Mouse (Mus musculus): ENCODE measurements around the gene Fam198a. TPM values are rescaled to one million over a fixed set of nuclear protein-coding genes. Genes with fewer than 3 reads are reported as not detected.

Gene Fam198a
- polyA plus RNA-seq, 1 experiment from 2014 or later = 1.0 TPM

DNA sequence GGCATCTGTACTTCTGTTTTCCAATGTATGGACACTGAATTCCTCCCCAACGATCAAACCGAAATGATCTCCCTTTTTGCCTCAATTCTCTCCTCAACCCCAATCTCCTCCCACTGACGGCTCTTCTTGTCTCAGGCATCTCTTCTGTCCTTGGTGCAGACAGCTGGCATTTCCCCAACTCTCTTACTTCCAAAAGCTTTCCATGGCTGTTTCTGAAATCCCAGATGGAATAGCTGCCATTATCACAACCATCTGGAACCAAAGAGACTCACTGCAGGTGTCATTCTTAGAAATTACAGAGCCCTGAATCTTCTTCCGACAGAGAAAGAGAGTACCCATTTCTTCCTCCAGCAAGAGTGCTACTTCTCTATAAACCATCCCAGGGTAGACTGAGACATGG is 15.9 kb upstream of the Fam198a start:
- H3K9ac ChIP-seq (ENCODE audit: low read depth, low read length) = no peak overlapping the region
- no peaks in the 10 kb centered on the region for H3K9me3 ChIP-seq (ENCODE audit: control insufficient read depth)
- H3K4me1 ChIP-seq (replicated peaks; ENCODE audit: control insufficient read depth, insufficient read depth, low read length) = no peaks in the 10 kb centered on the region
- H3K4me3 ChIP-seq (ENCODE audit: low read depth, low read length) = no peak overlapping the region
- no peaks in the 10 kb centered on the region for H3K27me3 ChIP-seq (replicated peaks; ENCODE audit: control insufficient read depth, insufficient read depth, low read length)
- no peak for ATAC-seq
- WGBS = 79% methylated on average over 4 of the region's 4 CpGs
- no peaks in the 10 kb centered on the region for H3K36me3 ChIP-seq (ENCODE audit: control insufficient read depth, insufficient read depth)
- H3K27ac ChIP-seq (ENCODE audit: low read depth, low read length) = no peak overlapping the region
- no peak overlapping the region for H3K4me2 ChIP-seq (replicated peaks; ENCODE audit: low read depth)
- TF ChIP-seq CTCF (IDR thresholded peaks at IDR 0.05; ENCODE audit: low read depth) = no peak

DNA sequence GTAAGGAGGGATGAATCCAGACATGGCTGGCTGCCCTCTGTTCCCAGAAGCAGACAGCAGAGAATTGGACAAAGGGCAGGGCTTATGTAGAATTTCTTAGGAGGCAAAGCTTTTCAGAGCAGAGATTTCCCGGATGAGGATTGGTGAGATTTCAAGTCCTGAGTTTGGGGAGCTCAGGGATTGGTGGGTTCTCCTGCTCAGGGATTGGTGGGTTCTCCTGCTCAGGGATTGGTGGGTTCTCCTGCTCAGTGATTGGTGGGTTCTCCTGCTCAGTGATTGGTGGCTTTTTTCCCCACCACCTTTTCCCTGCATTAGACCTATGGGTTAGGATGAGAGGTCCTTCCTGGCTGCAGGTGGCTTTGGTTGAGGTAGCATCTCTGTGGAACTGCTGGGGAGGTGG is 13.8 kb upstream of the Fam198a start:
- Histone ChIP-seq H3K36me3 (ENCODE audit: control insufficient read depth, insufficient read depth) (no peaks in the 10 kb centered on the region), H3K4me1 (replicated peaks; ENCODE audit: control insufficient read depth, insufficient read depth, low read length) (no peaks in the 10 kb centered on the region), H3K9ac (ENCODE audit: low read depth, low read length) (no peak overlapping the region), H3K9me3 (ENCODE audit: control insufficient read depth) (no peaks in the 10 kb centered on the region), H3K4me3 (ENCODE audit: low read depth, low read length) (no peak overlapping the region), H3K27me3 (replicated peaks; ENCODE audit: control insufficient read depth, insufficient read depth, low read length) (no peaks in the 10 kb centered on the region), H3K27ac (ENCODE audit: low read depth, low read length) (no peak overlapping the region), H3K4me2 (replicated peaks; ENCODE audit: low read depth) (no peak overlapping the region)
- WGBS = 78% methylated on average over 1 of the region's 1 CpGs
- ATAC-seq = no peak
- TF ChIP-seq CTCF (IDR thresholded peaks at IDR 0.05; ENCODE audit: low read depth) = no peak

DNA sequence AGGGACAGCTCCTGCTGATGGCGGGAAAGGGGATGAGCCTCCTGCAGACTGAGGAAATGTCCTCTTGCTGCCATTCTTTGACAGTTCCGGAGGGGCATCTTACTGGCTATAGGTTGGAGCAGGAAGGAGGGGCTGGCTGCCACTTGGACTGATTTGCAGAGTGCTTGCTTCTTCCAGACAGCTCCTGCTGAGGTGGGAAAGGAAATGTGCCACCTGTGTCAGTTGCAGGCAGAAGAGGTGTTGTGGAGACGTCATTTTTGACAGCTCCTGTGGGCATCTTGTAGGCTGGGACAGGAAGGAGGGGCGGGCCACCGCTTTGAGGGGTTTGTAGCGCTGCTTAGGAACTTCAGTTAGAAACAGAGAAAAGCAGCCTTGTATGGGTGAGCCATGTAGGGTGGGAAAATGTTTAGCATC is 13.3 kb upstream of the Fam198a start:
- Histone ChIP-seq H3K27me3 (replicated peaks; ENCODE audit: control insufficient read depth, insufficient read depth, low read length) (no peaks in the 10 kb centered on the region), H3K9me3 (ENCODE audit: control insufficient read depth) (no peaks in the 10 kb centered on the region), H3K4me1 (replicated peaks; ENCODE audit: control insufficient read depth, insufficient read depth, low read length) (no peaks in the 10 kb centered on the region), H3K4me3 (ENCODE audit: low read depth, low read length) (no peak overlapping the region; the same call in 1 of the 2 replicates), H3K9ac (ENCODE audit: low read depth, low read length) (no peak overlapping the region), H3K4me2 (replicated peaks; ENCODE audit: low read depth) (peak overlapping the region; percentile 54), H3K27ac (ENCODE audit: low read depth, low read length) (no peak overlapping the region), H3K36me3 (ENCODE audit: control insufficient read depth, insufficient read depth) (no peaks in the 10 kb centered on the region)
- 51% methylated on average over 6 of the region's 6 CpGs for WGBS
- TF ChIP-seq CTCF (IDR thresholded peaks at IDR 0.05; ENCODE audit: low read depth) = no peak
- no peak for ATAC-seq

DNA sequence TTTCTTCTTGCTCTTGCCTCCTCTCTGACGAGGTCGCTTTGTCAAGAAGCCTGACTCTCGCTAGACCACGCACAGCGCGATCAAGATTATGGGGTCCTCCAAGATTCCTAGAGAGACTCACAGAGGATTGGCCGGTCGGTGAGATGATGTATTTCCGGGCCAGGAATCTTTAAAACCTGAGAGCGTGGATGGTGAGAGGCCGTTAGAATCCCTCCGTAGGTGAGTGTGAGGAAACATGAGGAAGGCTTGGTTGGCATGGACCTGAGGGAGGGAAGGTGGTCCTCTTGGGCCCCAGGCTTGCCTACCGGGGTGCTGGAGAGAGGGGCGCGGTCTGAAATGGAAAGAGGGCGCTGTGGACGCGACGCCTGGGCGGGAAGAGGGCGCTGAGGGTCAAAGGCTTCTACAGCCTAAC is 12.8 kb upstream of the Fam198a start:
- Histone ChIP-seq H3K36me3 (ENCODE audit: control insufficient read depth, insufficient read depth) (no peaks in the 10 kb centered on the region), H3K4me1 (replicated peaks; ENCODE audit: control insufficient read depth, insufficient read depth, low read length) (no peaks in the 10 kb centered on the region), H3K4me3 (ENCODE audit: low read depth, low read length) (peak overlapping the region; percentile 29), H3K27ac (ENCODE audit: low read depth, low read length) (no peak overlapping the region), H3K9me3 (ENCODE audit: control insufficient read depth) (no peaks in the 10 kb centered on the region), H3K9ac (ENCODE audit: low read depth, low read length) (no peak overlapping the region), H3K4me2 (replicated peaks; ENCODE audit: low read depth) (peak overlapping the region; percentile 54), H3K27me3 (replicated peaks; ENCODE audit: control insufficient read depth, insufficient read depth, low read length) (no peaks in the 10 kb centered on the region)
- ATAC-seq = no peak
- no peak for TF ChIP-seq CTCF (IDR thresholded peaks at IDR 0.05; ENCODE audit: low read depth)
- WGBS = 54% methylated on average over 21 of the region's 21 CpGs

DNA sequence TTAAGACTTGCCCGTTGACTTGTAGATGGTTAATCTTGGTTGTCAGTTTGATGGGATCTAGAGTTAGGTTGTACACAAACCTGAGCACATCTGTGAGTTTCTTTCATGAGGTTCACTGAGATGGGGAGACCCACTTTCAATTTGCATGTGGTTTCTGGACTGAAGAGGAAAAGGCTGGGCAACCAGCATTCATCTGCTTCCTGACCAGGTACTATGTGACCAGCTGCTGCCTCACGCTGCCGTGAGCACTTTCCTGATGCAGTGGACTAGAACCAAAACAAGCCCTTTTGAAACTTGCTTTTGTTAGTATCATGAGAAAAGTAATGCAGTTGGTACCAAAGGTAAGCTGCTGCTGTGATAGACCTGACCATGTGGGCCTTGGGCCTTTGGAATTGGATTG is 7.8 kb upstream of the Fam198a start:
- Histone ChIP-seq H3K9me3 (ENCODE audit: control insufficient read depth) (no peaks in the 10 kb centered on the region), H3K9ac (ENCODE audit: low read depth, low read length) (no peak overlapping the region), H3K36me3 (ENCODE audit: control insufficient read depth, insufficient read depth) (no peaks in the 10 kb centered on the region), H3K4me2 (replicated peaks; ENCODE audit: low read depth) (no peak overlapping the region), H3K27ac (ENCODE audit: low read depth, low read length) (no peak overlapping the region), H3K4me1 (replicated peaks; ENCODE audit: control insufficient read depth, insufficient read depth, low read length) (no peaks in the 10 kb centered on the region), H3K4me3 (ENCODE audit: low read depth, low read length) (no peak overlapping the region), H3K27me3 (replicated peaks; ENCODE audit: control insufficient read depth, insufficient read depth, low read length) (no peaks in the 10 kb centered on the region)
- ATAC-seq = no peak
- TF ChIP-seq CTCF (IDR thresholded peaks at IDR 0.05; ENCODE audit: low read depth) = no peak
- WGBS = 80% methylated on average over 3 of the region's 3 CpGs

DNA sequence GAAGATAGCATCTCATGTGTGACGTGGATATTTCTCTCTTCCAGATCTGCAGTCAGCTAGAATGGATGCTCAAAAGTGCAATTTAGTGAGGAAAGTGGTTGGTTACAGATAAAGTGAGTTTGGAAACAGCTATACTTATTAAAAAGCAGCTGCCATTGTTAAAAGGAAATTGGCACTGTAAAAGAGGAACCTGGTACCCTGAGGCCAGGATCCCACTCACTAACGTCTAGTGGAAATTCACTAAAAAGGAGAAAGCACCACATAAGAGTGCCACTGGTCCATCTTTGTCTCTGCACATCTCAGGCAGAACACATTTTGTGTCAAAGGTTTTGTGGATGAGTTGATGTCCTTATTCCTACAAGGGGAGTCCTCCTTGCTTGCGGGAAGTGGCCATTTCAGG is 7.2 kb upstream of the Fam198a start:
- Histone ChIP-seq H3K9ac (ENCODE audit: low read depth, low read length) (no peak overlapping the region), H3K4me1 (replicated peaks; ENCODE audit: control insufficient read depth, insufficient read depth, low read length) (no peaks in the 10 kb centered on the region), H3K9me3 (ENCODE audit: control insufficient read depth) (no peaks in the 10 kb centered on the region), H3K27ac (ENCODE audit: low read depth, low read length) (no peak overlapping the region), H3K27me3 (replicated peaks; ENCODE audit: control insufficient read depth, insufficient read depth, low read length) (no peaks in the 10 kb centered on the region), H3K36me3 (ENCODE audit: control insufficient read depth, insufficient read depth) (no peaks in the 10 kb centered on the region), H3K4me3 (ENCODE audit: low read depth, low read length) (no peak overlapping the region), H3K4me2 (replicated peaks; ENCODE audit: low read depth) (no peak overlapping the region)
- no peak for TF ChIP-seq CTCF (IDR thresholded peaks at IDR 0.05; ENCODE audit: low read depth)
- no peak for ATAC-seq
- 80% methylated on average over 3 of the region's 3 CpGs for WGBS

DNA sequence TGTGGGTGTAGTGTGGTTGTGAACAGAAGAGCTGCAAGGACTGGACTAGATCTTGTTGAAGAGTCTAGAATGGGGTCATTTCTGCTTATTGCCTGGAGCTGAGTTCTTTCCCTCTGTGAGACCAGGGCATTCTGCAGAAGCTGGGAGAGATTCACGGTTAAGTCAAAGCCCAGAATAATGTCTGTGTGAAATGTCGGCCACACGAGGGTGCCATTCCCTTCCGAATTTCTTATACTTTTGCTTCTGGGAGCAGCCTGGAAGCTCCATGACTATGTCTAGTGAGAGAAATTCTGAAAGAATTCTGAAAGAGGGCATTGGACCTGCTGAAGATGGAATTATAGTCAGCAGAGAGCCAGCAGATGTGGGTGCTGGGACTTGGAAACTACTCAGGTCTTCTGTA is 3.0 kb upstream of the Fam198a start:
- 1% methylated on average over 4 of the region's 4 CpGs for WGBS
- no peak overlapping the region for H3K27ac ChIP-seq (ENCODE audit: low read depth, low read length)
- no peaks in the 10 kb centered on the region for H3K27me3 ChIP-seq (replicated peaks; ENCODE audit: control insufficient read depth, insufficient read depth, low read length)
- peaks cover 5% of the 10 kb centered on the region; the same call in 1 of the 2 replicates for H3K4me1 ChIP-seq (replicated peaks; ENCODE audit: control insufficient read depth, insufficient read depth, low read length)
- H3K36me3 ChIP-seq (ENCODE audit: control insufficient read depth, insufficient read depth) = no peaks in the 10 kb centered on the region
- H3K9ac ChIP-seq (ENCODE audit: low read depth, low read length) = no peak overlapping the region
- H3K9me3 ChIP-seq (ENCODE audit: control insufficient read depth) = no peaks in the 10 kb centered on the region
- peak; percentile 80 for TF ChIP-seq CTCF (IDR thresholded peaks at IDR 0.05; ENCODE audit: low read depth)
- ATAC-seq = no peak
- H3K4me3 ChIP-seq (ENCODE audit: low read depth, low read length) = no peak overlapping the region
- H3K4me2 ChIP-seq (replicated peaks; ENCODE audit: low read depth) = no peak overlapping the region
